Mouse (Mus musculus) lung, embryonic 16.5 days (tissue): ENCODE data around the gene Gcgr. TPM values are rescaled to one million over a fixed set of nuclear protein-coding genes. Genes with fewer than 3 reads are reported as not detected.
"Not testable (repeated sequence)": the region's sequence is repeated elsewhere in the genome, so short reads cannot be mapped to it uniquely, and the experiment has no call there.

Experiments
- ATAC-seq: fragments of 200-750 bp; cut with Nextera tagmentation; 2 replicates; pipeline ENCODE4 v1.8.0; 2017; ENCODE audit warnings: low read depth, mild to moderate bottlenecking, moderate library complexity
- H3K27ac ChIP-seq: fragments of 300-500 bp; sonication (generic); 2 replicates; pipeline ENCODE4 v1.5.1; 2014; ENCODE audit warnings: mild to moderate bottlenecking, control low read depth, low read length
- H3K27me3 ChIP-seq: fragments of 300-500 bp; sonication (generic); 2 replicates; pipeline ENCODE4 v1.6.1; 2014; ENCODE audit warnings: low read depth, low read length, mixed read lengths; ENCODE audit not compliant: control insufficient read depth, insufficient read depth
- H3K36me3 ChIP-seq: fragments of 300-500 bp; sonication (generic); 2 replicates; pipeline ENCODE4 v1.6.1; 2014; ENCODE audit warnings: low read length; ENCODE audit not compliant: control insufficient read depth, insufficient read depth
- H3K4me1 ChIP-seq: fragments of 300-500 bp; sonication (generic); replicated peaks from 2 replicates; pipeline ENCODE4 v1.6.1; 2014; ENCODE audit warnings: low read length, mixed read lengths; ENCODE audit not compliant: control insufficient read depth, insufficient read depth
- H3K4me2 ChIP-seq: fragments of 300-500 bp; sonication (generic); 2 replicates; pipeline ENCODE4 v1.6.1; 2014; ENCODE audit warnings: low read depth, low read length, control low read depth
- H3K4me3 ChIP-seq: fragments of 300-500 bp; sonication (generic); 2 replicates; pipeline ENCODE4 v1.5.1; 2014; ENCODE audit warnings: mild to moderate bottlenecking, low read length, control low read depth
- H3K9ac ChIP-seq: fragments of 300-500 bp; sonication (generic); 2 replicates; pipeline ENCODE4 v1.6.1; 2014; ENCODE audit warnings: low read length, control low read depth
- H3K9me3 ChIP-seq: fragments of 300-500 bp; sonication (generic); 2 replicates; pipeline ENCODE4 v1.6.1; 2016; ENCODE audit warnings: low read length; ENCODE audit not compliant: control insufficient read depth
- WGBS: fragments of 180-500 bp; shearing (Covaris S2); extraction: QIAGEN DNeasy Blood & Tissue Kit; methylation state at CpG from one replicate; pipeline ENCODE4 v1.1.7; 2014; 5-methylcytosine and 5-hydroxymethylcytosine counted together
- polyA plus RNA-seq: library from polyadenylated mRNA; unstranded; fragments of >200 nt; fragmentation: Nextera tagmentation; extraction: Ambion mirVana; gene quantifications from 2 replicates; pipeline ENCODE4 v1.2.1, GENCODE M21; 2015

The Gcgr gene
- polyA plus RNA-seq, 1 experiment from 2014 or later: 1.4 TPM

DNA sequence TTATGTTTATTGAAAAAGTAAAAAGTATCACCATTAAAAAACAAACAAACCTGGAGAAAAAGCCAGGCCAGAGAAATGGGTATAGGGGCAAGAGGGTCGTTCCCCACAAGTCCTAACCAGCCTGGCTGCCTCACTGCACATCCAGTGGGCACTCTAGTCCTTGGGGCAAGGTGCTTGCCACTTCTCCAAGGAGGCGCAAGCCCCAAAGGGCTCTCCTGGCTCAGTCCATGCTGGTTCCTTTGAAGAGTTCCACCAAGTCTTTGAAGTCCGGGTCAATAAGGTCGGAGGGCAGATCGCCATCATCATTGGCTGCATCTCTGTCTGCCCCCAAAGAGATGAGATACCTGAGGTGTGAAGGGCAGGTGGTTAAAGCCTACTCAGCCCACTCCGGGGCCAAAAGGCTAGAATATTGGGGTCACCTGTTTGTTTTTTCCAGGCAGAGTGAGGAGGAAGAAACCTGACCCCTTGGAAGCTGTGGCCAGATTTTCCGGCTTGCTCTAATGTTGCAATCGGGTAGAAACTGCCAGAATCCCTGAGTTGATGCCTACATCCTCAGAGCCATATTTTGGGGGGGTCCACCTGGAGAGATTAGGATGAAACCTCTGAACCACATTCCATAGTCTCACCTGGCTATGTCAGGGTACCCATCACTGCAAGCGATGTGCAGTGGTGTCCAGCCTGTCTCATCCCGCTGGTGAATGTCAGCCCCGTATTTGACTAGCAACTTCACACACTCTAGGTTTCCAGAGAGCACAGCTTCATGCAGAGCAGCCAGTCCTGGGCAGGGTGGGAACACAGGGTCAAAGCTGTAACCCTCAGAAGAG lies 19.7 kb downstream of the Gcgr start:
- Histone ChIP-seq H3K9ac (peak overlapping the region; percentile 97), H3K4me2 (peak overlapping the region; percentile 95), H3K9me3 (no peaks in the 10 kb centered on the region), H3K4me3 (peak overlapping the region; percentile 93), H3K27ac (peak overlapping the region; percentile 96), H3K27me3 (no peaks in the 10 kb centered on the region), H3K4me1 (peaks cover 24% of the 10 kb centered on the region), H3K36me3 (no peaks in the 10 kb centered on the region)
- WGBS: 53% methylated on average over 11 of the region's 11 CpGs
- ATAC-seq: peak; percentile 26; the same call in 1 of the 2 replicates

DNA sequence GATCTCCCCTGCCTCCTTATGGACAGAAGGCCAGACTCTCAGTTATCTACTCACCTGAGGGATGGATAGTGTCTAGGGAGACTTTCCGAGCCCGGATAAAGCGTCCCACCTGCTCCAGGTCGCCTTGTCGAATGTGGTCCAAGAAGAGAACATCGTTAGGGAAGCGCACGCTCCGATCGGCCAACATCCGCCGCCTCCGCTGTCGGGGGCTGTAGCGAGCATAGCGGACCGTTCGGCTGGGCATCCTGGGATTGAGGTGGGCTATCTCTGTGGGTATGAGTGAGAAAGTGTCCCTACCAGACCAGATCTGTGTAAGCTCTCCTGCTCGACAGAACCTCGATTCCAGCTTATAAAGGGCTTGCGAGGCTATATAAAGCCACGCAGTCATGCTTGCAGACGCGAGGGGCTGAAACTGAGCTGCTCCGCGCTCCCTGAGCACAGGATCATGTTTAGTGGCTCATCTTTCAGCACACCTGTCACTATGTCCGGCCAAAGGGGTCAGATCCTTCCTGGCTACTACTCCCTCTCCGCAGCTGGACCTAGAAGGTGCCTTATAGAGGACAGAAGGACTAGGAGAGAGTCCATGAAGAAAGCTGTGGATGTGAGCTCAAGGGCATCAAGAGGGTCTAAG lies 20.4 kb downstream of the Gcgr start, which contains the start of gene Ppp1r27:
Gene Ppp1r27, minus strand, starts transcription at position 323 of the 631 bp plus-strand sequence.
- WGBS: 92% methylated on average over 28 of the region's 28 CpGs
- Histone ChIP-seq H3K27ac (peak within 1 kb of the TSS; percentile 96; the same call in 1 of the 2 replicates), H3K4me3 (peak within 1 kb of the TSS; percentile 93), H3K9ac (peak within 1 kb of the TSS; percentile 97), H3K36me3 (no peaks in the 10 kb centered on the region), H3K4me2 (peak within 1 kb of the TSS; percentile 95), H3K4me1 (peaks cover 21% of the 10 kb centered on the region), H3K9me3 (no peaks in the 10 kb centered on the region), H3K27me3 (no peaks in the 10 kb centered on the region)
- no peak for ATAC-seq

DNA sequence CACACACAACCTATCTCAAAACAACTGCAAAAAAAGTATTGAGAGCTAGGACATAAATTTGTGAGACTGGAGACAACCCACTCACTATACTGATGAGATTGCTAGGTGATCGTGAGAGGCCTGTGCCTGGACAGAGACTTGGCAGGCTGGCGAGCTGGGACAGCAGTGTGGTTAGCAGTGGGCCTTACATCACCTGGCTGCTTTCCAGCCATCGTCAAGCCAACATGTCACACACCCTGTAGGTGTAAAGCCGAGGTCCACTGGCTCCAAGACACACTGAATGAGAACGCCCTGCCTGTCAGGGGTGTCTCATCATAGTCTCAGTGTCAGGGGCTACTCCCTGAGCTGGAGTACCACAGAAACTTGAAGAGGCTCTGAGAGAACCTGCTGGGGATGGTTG lies 22.2 kb downstream of the Gcgr start:
- no peak overlapping the region for H3K27ac ChIP-seq
- H3K4me3 ChIP-seq: no peak overlapping the region
- ATAC-seq: no peak
- no peak overlapping the region for H3K9ac ChIP-seq
- no peaks in the 10 kb centered on the region for H3K36me3 ChIP-seq
- H3K4me1 ChIP-seq: peaks cover 16% of the 10 kb centered on the region
- no peak overlapping the region for H3K4me2 ChIP-seq
- H3K27me3 ChIP-seq: no peaks in the 10 kb centered on the region
- 67% methylated on average over 5 of the region's 5 CpGs for WGBS
- peaks cover 4% of the 10 kb centered on the region for H3K9me3 ChIP-seq

DNA sequence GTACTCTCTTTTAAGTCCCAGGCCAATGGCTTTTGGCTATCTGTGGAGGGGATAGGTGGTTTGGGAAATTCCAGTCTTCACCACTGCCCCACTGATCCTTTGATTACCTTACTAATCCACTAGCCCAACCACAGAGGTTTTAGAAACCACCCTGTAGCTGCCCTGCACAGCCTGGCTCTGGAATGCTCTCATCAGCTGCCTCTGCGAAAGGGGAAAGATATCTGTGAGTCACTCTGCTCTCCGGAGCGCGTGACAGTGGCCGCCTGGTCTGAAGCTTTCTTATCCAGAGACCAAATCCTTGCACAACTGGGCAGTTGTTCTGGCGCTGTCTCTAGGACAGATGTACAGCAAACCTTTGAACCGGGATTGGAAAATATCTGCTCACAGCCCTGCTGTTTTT lies 24.3 kb downstream of the Gcgr start:
- Histone ChIP-seq H3K4me1 (peaks cover 4% of the 10 kb centered on the region; the same call in 1 of the 2 replicates), H3K27me3 (no peaks in the 10 kb centered on the region), H3K36me3 (peaks cover 8% of the 10 kb centered on the region), H3K9me3 (peaks cover 5% of the 10 kb centered on the region), H3K27ac (no peak overlapping the region), H3K4me2 (no peak overlapping the region), H3K9ac (no peak overlapping the region), H3K4me3 (no peak overlapping the region)
- 77% methylated on average over 7 of the region's 7 CpGs for WGBS
- no peak for ATAC-seq

DNA sequence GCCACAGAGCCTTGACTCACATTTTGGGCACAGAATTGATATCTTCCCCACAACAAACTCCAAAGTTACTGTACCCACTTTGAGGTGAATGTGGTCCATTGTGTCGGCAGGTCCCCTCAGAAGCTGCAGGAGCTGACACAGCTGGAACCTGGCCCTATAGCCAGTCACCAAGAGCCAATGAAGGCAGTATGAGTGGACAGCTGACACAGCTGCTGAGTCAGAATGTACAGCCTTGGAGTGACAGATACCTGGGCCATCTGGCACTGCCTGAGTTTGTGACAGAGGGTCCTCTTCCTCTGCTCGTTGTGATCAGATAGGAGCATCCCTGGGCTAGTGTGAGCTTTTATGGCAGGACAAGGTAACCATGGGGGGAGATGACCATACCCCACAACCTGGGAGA lies 24.8 kb downstream of the Gcgr start:
- WGBS: 76% methylated on average over 2 of the region's 2 CpGs
- no peak overlapping the region for H3K27ac ChIP-seq
- H3K36me3 ChIP-seq: peaks cover 12% of the 10 kb centered on the region
- H3K4me1 ChIP-seq: peaks cover under 1% of the 10 kb centered on the region; the same call in 1 of the 2 replicates
- no peak for ATAC-seq
- no peak overlapping the region for H3K9ac ChIP-seq
- peaks cover 5% of the 10 kb centered on the region for H3K9me3 ChIP-seq
- H3K4me3 ChIP-seq: no peak overlapping the region
- H3K4me2 ChIP-seq: no peak overlapping the region
- H3K27me3 ChIP-seq: no peaks in the 10 kb centered on the region

- H3K4me1 ChIP-seq, ATAC-seq, H3K4me2 ChIP-seq, H3K27ac ChIP-seq, H3K27me3 ChIP-seq, H3K4me3 ChIP-seq, H3K9me3 ChIP-seq, H3K9ac ChIP-seq: not testable (repeated sequence)
- peaks cover 48% of the 10 kb centered on the region for H3K36me3 ChIP-seq
- WGBS: 89% methylated on average over 6 of the region's 6 CpGs
These were observed 28.3 kb downstream of the Gcgr start for GRCm38 (mm10) chr11:120558843-120559242.

DNA sequence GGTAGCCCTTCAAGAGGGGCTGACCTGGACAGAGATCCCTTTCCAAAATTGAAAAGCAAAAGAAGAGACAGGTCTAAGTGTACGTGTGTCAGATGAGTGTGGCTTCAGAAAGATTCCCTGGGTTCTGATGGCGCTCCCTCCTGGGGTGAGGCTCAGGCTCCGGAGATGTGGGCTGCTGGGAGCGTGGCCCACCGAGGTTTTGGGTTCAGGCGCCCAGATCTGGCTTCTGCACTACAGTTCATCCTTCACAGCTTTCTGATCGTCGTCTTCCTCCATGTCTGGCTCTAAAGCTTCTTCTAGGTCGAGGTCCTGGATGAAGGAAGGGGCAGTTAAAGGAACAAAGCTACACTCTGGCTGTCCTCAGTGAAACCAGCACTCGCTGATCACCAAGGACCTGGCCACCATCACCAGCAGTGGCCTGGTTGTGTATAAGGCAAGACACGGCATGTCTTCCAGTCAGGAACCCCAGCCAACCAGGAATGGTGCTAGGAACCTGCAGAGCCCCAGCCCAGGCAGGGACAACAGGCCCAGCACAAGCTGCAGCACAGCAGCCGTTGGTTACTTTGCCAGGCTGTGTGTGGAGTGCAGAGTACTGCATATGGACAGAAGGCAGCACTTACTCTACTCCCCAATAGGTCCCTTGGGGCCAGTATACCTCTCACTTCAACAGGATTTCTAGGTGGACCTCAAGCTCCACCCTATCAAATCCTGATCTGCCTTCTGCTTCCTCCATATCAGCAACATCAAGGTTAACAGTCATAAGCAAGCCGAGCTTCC lies 30.6 kb downstream of the Gcgr start:
- Histone ChIP-seq H3K36me3 (peaks cover 67% of the 10 kb centered on the region), H3K4me3 (no peak overlapping the region), H3K4me2 (no peak overlapping the region), H3K9ac (no peak overlapping the region), H3K27ac (no peak overlapping the region), H3K9me3 (peaks cover 5% of the 10 kb centered on the region), H3K4me1 (no peaks in the 10 kb centered on the region), H3K27me3 (no peaks in the 10 kb centered on the region)
- WGBS: 90% methylated on average over 13 of the region's 13 CpGs
- ATAC-seq: no peak

DNA sequence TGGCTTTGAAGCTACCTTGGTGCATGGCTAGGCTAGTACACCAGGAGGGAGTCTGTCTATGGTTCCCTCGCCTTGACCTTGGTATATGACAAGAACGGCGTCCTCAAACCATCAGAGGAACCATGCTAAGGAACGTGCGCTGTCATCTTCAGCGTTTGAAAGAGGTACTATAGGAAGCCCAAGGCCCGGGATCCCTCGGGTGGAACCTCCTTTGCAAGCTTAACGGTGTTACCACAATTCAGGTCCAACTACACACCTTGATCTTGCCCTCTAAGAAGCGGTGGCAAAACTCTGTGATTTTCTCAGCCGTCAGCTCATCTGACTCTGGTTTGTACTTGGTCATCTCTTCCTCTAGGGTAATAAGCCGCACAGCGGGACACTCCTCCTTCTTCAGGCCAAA lies 32.5 kb downstream of the Gcgr start:
- no peak overlapping the region for H3K9ac ChIP-seq
- no peak overlapping the region for H3K27ac ChIP-seq
- no peaks in the 10 kb centered on the region for H3K4me1 ChIP-seq
- H3K9me3 ChIP-seq: no peaks in the 10 kb centered on the region
- H3K4me3 ChIP-seq: no peak overlapping the region
- peaks cover 81% of the 10 kb centered on the region for H3K36me3 ChIP-seq
- no peak for ATAC-seq
- no peak overlapping the region for H3K4me2 ChIP-seq
- 92% methylated on average over 13 of the region's 13 CpGs for WGBS
- H3K27me3 ChIP-seq: no peaks in the 10 kb centered on the region

- ATAC-seq: no peak
- peaks cover 84% of the 10 kb centered on the region for H3K36me3 ChIP-seq
- no peak overlapping the region for H3K9ac ChIP-seq
- no peak overlapping the region for H3K27ac ChIP-seq
- no peaks in the 10 kb centered on the region for H3K9me3 ChIP-seq
- no peak overlapping the region for H3K4me2 ChIP-seq
- H3K4me1 ChIP-seq: no peaks in the 10 kb centered on the region
- H3K4me3 ChIP-seq: no peak overlapping the region
- WGBS: 80% methylated on average over 9 of the region's 9 CpGs
- H3K27me3 ChIP-seq: no peaks in the 10 kb centered on the region
These were observed 34.6 kb downstream of the Gcgr start for GRCm38 (mm10) chr11:120565114-120565513.
